Mouse (Mus musculus) neural tube, embryonic 12.5 days (tissue): ENCODE measurements at regions not wholly inside any gene's neighbourhood (a gene's known extent, or its start where the extent isn't known, plus 50 kb on each side); places are given as distances from the start of the nearest gene placed in this dataset.
"Not testable (repeated sequence)": the region's sequence is repeated elsewhere in the genome, so short reads cannot be mapped to it uniquely, and the experiment has no call there.

Source experiments
- ATAC-seq: fragments of 200-750 bp; cut with Nextera tagmentation; 2 replicates; pipeline ENCODE4 v1.8.0; 2017; ENCODE audit warnings: low read depth, mild to moderate bottlenecking, moderate TSS enrichment, moderate library complexity; ENCODE audit not compliant: low FRiP score
- H3K27ac ChIP-seq: fragments of 300-500 bp; sonication (generic); 2 replicates; pipeline ENCODE4 v1.5.1; 2016
- H3K27me3 ChIP-seq: fragments of 300-500 bp; sonication (generic); replicated peaks from 2 replicates; pipeline ENCODE4 v1.6.1; 2016; ENCODE audit warnings: mild to moderate bottlenecking
- H3K36me3 ChIP-seq: fragments of 300-500 bp; sonication (generic); 2 replicates; pipeline ENCODE4 v1.6.1; 2016; ENCODE audit warnings: mild to moderate bottlenecking
- H3K4me1 ChIP-seq: fragments of 300-500 bp; sonication (generic); 2 replicates; pipeline ENCODE4 v1.6.1; 2016
- H3K4me2 ChIP-seq: fragments of 300-500 bp; sonication (generic); replicated peaks from 2 replicates; pipeline ENCODE4 v1.6.1; 2016; ENCODE audit warnings: mild to moderate bottlenecking
- H3K4me3 ChIP-seq: fragments of 300-500 bp; sonication (generic); 2 replicates; pipeline ENCODE4 v1.5.1; 2016
- H3K9ac ChIP-seq: fragments of 300-500 bp; sonication (generic); 2 replicates; pipeline ENCODE4 v1.6.1; 2016; ENCODE audit warnings: mild to moderate bottlenecking
- H3K9me3 ChIP-seq: fragments of 300-500 bp; sonication (generic); 2 replicates; pipeline ENCODE4 v1.6.1; 2016; ENCODE audit warnings: mild to moderate bottlenecking
- WGBS: fragments of 180-500 bp; shearing (Covaris S2); methylation state at CpG from one replicate; pipeline ENCODE4 v1.1.7; 2016; 5-methylcytosine and 5-hydroxymethylcytosine counted together

GRCm38 (mm10) chr12:48819168-48819567, 563.3 kb upstream of the Foxg1 start:
- no peak overlapping the region for H3K27ac ChIP-seq

GRCm38 (mm10) chr12:48820206-48820605, 562.3 kb upstream of the Foxg1 start:
- H3K9ac ChIP-seq, result no peak overlapping the region
- H3K4me3 ChIP-seq, result no peak overlapping the region
- H3K27me3 ChIP-seq, result no peaks in the 10 kb centered on the region
- no peak for ATAC-seq
- H3K4me1 ChIP-seq, result no peaks in the 10 kb centered on the region
- H3K4me2 ChIP-seq, result no peak overlapping the region
- H3K27ac ChIP-seq, result no peak overlapping the region
- H3K36me3 ChIP-seq, result no peaks in the 10 kb centered on the region
- H3K9me3 ChIP-seq, result no peaks in the 10 kb centered on the region

More at GRCm38 (mm10) chr12:48819168-48819567, 563.3 kb upstream of the Foxg1 start:
- Histone ChIP-seq H3K27me3 (no peaks in the 10 kb centered on the region), H3K36me3 (no peaks in the 10 kb centered on the region), H3K9me3 (no peaks in the 10 kb centered on the region), H3K4me1 (no peaks in the 10 kb centered on the region), H3K9ac (no peak overlapping the region), H3K4me3 (no peak overlapping the region), H3K4me2 (no peak overlapping the region)
- ATAC-seq, result no peak

GRCm38 (mm10) chr12:48826300-48826699, 556.2 kb upstream of the Foxg1 start:
- Histone ChIP-seq H3K27ac (no peak overlapping the region), H3K4me2 (no peak overlapping the region), H3K4me1 (no peaks in the 10 kb centered on the region), H3K4me3 (no peak overlapping the region), H3K9ac (no peak overlapping the region), H3K9me3 (no peaks in the 10 kb centered on the region), H3K36me3 (no peaks in the 10 kb centered on the region), H3K27me3 (no peaks in the 10 kb centered on the region)
- WGBS, result 70% methylated on average over 6 of the region's 6 CpGs
- no peak for ATAC-seq

- H3K4me2 ChIP-seq, H3K36me3 ChIP-seq, H3K9me3 ChIP-seq, H3K4me3 ChIP-seq, H3K9ac ChIP-seq, H3K27ac ChIP-seq, H3K27me3 ChIP-seq, H3K4me1 ChIP-seq, ATAC-seq: not testable (repeated sequence)
- WGBS, result 90% methylated on average over 4 of the region's 4 CpGs
These were observed 529.1 kb upstream of the Foxg1 start for GRCm38 (mm10) chr12:48853356-48853755.

- WGBS, result 78% methylated on average over 1 of the region's 1 CpGs
- Histone ChIP-seq H3K27ac (no peak overlapping the region), H3K4me2 (no peak overlapping the region), H3K4me3 (no peak overlapping the region), H3K36me3 (no peaks in the 10 kb centered on the region), H3K27me3 (no peaks in the 10 kb centered on the region), H3K9me3 (no peaks in the 10 kb centered on the region), H3K9ac (no peak overlapping the region), H3K4me1 (no peaks in the 10 kb centered on the region)
- ATAC-seq, result no peak
These were observed 528.4 kb upstream of the Foxg1 start for GRCm38 (mm10) chr12:48854016-48854415.

- Histone ChIP-seq H3K4me2 (no peak overlapping the region), H3K9me3 (no peaks in the 10 kb centered on the region), H3K9ac (no peak overlapping the region), H3K36me3 (no peaks in the 10 kb centered on the region), H3K4me3 (no peak overlapping the region), H3K27me3 (no peaks in the 10 kb centered on the region), H3K27ac (no peak overlapping the region), H3K4me1 (peaks cover 2% of the 10 kb centered on the region; the same call in 1 of the 2 replicates)
- 44% methylated on average over 8 of the region's 8 CpGs for WGBS
- ATAC-seq, result peak; percentile 41; the same call in 1 of the 2 replicates
These were observed 504.0 kb upstream of the Foxg1 start for GRCm38 (mm10) chr12:48878244-48879031.
